Mouse (Mus musculus) mouse trophoblast stem cell (cell line): ENCODE measurements around the gene Nsd1.

Experiments
- in situ Hi-C, 2 experiments: fragments of 300-500 bp; cut with MseI, MboI; formaldehyde crosslinking; loops; 2 replicates in 1 of 2; 3 replicates in 1 of 2; pipeline ENCODE4 v1.15.1; 2025

The Nsd1 gene

DNA sequence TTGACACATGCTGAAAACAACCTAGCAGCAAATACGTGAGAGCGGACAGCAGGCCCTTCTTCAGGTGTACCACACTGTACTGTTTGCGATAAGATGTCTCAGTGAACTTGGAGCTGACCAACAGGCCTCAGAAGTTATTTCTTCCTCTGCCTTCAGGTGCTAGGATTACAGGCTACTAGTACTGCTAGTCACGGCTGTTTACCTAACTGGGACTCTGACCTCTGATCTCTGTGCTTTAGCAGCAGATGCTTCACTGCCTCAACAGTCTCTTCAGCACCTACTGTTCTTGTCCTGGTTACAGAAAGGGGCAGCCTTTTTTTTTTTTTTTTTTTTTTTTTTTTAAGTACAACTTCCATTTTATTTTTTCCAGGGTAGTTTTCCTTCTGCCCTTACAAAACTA, 43.2 kb downstream of the Nsd1 start:
- in situ Hi-C loops: no loop called here

DNA sequence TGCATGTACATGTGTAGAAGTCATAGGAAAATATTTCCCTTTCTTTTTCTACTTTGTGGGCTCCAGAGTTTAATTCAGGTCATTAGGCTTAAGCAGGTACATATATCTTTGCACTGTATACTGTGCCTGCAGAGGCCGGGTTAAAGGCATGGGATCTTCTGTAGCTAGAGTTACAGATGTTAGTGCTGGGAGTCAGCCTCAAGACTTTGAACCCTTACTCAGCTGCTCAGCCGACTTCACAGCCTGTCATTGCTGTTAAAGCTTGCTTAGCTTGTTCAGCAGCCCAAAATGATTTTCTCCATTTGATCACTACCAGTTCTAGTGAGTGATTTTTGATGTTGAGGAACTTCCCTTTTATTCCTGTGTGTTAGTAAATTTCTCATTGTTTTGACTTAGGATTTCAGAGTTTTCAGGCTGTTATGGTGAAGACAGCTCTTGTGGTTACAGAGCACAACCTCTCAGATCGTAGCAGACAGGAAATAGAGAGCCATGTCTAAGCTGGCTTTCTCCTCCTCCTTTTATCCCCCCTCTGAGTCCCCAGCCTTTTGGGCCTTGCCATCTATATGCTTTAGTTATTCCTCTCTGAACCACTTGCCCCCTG, 45.6 kb downstream of the Nsd1 start:
- in situ Hi-C loops: no loop called here

DNA sequence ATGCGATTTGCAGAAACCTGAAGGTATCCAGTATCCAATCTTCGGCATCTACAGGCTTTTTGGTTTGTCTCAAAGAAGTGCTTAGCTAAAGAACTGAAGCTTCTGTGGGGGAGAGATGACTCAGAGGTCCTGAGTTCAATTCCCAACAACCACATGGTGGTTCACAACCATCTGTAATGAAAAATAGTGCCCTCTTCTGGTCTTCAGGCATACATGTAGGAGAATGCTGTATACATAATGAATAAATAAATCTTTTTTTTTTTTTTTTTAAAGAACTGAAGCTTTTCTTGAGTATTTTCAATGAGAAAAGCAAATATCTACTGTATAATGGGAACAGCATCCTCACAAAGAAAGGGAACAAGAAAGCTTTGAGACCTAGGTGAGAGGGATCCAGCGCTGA, 49.1 kb downstream of the Nsd1 start:
- in situ Hi-C loops: no loop called here

DNA sequence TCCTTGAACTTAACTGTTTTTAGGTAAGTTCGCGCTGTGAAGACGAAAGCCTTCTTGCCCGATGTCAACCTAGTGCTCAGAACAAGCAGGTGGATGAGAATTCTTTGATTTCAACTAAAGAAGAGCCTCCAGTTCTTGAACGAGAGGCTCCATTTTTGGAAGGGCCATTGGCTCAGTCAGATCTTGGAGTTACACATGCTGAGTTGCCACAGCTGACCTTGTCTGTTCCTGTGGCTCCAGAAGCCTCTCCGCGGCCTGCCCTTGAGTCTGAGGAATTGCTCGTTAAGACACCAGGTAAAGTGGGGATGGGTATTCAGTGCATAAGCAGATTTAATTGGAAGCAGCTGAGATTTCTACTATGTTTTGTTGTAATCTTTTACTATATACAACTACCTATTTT, 51.9 kb downstream of the Nsd1 start:
- in situ Hi-C loops: no loop called here

DNA sequence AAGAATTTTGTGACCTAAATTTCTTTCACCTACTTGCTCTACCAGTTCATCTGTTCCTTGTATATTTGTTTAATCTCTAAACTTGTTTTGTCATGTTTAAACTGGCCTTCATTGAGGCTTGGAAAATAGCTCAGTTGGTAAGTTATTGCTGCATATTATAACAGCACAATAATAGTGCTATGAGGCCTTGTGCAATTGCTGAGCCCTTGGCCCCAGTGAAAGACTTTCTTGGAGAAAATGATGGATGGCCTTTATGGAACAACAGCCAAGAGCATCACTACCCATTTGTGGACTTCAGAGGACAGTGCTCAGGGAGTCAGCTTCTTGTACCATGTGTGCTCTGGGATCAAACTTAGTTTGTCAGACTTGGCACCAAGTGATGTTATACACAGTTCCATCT, 52.5 kb downstream of the Nsd1 start:
- in situ Hi-C loops: no loop called here

DNA sequence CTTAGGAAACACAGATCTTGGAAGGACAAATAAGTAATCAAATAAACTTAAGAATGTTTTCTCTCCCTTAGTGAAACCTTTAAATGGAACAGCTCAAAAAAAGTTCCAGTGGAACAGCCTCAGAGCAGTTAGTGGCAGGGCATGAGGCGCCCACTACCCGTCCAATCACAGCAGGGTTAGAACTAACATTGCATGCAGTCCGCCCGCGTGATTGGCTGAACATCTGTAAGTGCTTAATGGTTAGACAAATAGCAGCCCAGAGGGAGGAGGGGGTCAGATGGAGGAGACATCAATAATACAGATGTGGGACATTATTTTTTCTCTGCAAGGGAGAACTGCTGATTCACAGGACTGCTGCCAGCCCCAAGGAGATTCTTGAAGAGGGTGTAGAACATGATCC, 67.6 kb downstream of the Nsd1 start:
- in situ Hi-C loops: no loop called here

DNA sequence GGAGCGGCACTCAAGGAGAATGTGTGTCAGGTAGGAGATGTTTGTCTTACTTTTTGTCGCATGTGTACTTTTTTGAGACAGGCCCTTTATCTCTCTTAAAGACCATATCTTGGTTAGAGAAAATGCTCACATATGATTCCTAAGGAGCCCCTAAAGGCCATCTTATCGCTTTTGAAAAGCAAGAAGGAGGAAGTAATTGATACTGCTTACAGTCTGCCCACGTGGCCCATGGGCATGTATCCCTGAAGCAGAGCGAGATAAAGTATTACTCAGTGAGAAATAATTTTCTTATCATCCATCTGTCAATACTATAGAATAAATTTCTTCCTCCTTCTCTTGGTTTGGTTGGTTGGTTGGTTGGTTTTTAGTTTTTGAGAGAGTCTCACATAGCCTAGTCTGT, 68.1 kb downstream of the Nsd1 start:
- in situ Hi-C loops: no loop called here

DNA sequence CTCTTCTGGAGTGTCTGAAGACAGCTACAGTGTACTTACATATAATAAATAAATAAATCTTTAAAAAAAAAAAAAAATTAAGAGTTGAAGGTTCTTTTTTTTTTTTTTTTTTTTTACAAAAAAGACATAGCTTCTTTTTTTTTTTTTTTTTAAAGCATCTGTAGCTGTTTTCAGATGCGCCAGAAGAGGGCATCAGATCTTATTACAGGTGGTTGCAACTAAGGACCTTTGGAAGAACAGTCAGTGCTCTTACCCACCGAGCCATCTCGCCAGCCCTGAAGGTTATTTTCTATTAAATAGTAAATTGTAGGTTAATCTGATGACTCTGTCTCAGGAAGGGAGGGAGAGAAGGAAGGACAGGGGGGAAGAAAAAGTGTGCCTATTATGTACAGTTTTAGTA, 79.3 kb downstream of the Nsd1 start:
- in situ Hi-C loops: no loop called here

DNA sequence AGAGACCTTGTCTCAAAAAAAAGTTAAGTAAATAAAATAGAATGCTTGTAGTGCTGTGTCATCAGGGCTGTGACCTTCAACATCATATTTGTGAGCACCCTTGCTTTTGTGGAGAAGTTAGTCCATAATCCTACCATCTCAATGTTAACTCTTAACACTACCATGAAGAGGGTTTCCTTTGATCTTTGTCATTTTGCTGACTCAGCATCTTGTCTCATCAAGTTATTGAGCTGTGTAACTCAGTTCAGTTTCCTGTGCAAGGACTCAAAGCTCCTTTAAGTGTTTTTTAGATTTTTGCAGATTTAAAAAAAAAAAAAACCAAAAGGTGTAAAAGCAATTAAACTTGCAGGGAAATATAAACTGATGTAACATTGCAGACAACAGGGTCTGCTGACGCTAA, 87.2 kb downstream of the Nsd1 start:
- in situ Hi-C loops: no loop called here

DNA sequence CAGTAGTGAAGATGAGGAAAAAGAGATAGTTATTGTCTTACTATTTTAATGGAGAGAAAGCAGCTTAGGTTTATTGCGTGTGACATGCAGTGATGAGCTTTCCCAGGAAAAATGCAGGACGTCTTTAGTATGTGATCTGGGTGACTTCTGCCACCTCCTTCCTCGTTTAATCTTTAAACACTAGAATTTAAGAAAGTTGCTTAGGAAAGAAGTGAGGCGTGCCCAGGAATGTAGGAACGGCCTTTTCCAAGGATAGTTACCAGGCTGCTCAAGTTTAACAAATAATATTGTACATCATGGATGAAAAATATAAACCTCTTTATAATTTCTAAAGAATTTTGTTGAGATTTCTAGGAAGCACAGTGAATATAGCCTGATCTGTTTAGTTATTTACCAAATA, 91.3 kb downstream of the Nsd1 start:
- in situ Hi-C loops: no loop called here

DNA sequence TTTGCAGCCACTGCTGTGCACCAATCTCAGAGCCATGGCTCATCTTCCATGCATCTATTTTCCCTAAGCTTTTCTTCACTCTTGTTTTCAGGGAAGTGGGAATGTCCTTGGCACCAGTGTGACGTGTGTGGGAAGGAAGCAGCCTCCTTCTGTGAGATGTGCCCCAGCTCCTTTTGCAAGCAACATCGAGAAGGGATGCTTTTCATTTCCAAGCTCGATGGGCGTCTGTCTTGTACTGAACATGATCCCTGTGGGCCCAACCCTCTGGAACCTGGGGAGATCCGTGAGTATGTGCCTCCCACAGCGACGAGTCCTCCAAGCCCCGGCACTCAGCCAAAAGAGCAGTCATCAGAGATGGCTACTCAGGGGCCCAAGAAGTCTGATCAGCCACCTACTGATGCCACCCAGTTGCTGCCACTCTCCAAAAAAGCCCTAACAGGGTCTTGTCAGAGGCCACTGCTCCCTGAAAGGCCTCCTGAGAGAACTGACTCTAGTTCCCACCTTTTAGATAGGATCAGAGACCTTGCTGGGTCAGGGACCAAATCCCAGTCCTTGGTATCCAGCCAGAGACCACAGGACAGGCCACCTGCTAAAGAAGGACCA, 102.5 kb downstream of the Nsd1 start:
- in situ Hi-C loops: no loop called here

DNA sequence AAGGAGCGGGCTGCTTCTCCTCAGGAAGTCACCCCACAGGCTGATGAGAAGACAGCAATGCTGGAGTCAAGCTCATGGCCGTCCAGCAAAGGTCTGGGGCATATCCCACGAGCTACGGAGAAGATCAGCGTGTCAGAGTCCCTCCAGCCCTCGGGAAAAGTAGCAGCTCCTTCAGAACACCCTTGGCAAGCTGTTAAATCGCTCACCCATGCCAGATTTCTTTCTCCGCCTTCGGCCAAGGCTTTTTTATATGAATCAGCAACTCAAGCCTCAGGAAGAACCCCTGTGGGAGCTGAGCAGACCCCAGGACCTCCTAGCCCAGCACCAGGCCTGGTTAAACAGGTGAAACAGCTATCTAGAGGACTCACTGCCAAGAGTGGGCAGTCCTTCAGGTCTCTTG, 103.5 kb downstream of the Nsd1 start:
- in situ Hi-C loops: no loop called here

DNA sequence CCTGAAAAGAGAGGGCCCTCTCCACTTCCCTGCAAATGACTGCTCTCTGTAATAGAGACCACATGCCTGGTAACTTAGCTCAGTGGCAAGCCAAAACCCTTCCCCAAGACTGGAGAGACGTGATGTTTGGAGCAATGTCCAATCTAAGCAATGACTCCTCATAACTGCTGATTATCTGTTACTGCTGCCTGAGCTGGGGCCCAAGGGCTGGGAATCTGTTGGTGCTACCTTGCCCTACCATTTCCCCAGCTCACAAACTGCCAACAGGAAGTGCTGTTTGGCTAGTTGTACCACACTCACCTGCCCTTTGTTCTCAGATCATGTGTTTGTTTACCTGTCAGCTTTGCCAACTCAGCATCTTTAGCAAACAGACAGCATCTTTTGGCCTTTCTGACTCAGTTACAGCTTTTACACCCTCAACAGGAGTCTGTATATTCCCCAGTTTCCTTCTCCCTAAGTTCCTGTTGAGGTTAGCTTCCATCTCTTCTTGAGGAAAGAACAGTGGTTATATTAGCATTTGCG, 105.4 kb downstream of the Nsd1 start:
- in situ Hi-C loops: no loop called here

DNA sequence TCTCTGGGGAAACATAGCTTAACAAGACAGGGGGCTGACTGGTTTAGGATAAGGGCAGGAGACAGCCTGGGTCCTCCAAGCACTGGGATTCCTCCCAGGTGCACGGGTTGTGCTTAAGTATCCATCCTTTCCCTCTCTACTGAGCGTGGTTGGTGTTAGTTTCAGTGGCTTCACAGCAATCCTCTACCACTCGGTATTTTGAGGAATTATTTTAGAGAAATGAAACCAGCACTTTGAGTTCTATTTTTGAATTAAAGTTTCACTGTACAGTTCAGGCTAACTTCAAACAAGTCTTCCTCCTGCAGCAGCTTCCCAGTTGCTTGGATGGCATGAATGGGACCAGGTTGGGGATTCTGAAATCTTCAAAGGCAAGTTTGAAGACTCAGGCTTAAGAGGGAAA, 108.8 kb downstream of the Nsd1 start:
- in situ Hi-C loops: no loop called here

DNA sequence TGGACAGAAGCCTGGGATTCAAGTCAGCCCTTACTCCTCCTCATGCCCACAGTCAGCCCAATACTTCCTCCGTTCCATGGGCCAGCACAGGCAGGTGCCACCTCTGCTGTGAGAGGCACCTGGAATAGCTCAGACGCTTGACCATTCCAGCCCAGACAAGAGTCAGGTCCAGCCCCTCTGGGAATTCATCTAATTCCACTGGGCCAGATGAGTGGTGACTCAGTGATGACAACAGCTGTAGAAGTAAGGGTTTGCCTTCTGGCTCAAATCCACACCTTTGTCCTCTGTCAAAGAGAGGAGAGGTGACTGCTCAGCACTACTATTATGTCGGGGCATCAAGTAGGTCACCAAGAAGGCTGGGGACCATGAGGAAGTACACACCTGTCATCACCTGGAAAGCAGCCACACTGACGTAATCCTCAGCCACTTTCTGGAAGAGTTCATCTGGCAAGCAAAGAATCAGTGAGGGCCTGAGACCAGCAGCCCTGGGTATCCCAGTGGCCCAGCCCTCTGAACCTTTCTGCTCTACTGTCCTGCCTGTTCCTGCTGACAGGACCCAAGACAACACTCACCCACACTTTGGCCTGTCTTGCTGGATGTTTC, 110.5 kb downstream of the Nsd1 start, which contains the start of gene Prelid1:
TSS of gene Prelid1 (plus strand) at position 570 of the 603 bp plus-strand sequence.
- in situ Hi-C loops: no loop called here

DNA sequence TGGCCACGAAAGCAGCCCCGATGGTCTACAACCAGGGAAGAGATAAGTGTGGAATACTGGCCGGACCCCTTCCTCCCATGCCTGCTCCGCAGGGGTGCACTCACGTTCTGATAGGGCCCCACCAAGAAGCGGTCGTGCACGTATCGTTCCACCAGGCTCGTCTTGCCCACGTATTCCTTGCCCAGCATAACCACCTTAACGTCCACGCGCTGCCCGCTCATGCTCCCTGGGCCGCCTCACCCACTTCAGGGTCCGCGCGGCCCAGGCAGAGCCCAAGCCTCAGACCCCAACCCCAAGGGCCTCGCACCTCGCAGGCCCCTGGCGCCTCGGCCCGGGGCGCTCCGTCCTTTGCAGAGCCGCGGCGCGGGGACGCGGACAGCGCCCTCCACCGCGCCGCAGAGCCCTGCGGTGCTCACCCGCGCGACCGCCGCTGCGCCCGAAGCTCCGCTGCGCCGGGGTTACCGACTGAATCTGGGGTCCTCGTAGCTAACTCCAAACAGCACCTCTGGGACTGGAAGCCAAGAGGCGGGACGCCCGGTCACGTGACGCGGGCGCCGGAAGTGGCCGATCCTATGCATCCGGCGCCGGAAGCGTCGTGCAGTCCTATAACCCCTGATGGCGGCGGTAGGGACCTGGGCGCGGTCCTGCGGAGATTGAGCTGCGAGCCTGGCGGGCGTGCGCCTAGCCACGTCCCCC, 112.0 kb downstream of the Nsd1 start, which contains the start of gene Rab24:
TSS of gene Rab24 (minus strand) at position 513 of the 696 bp plus-strand sequence.
- in situ Hi-C loops: no loop called here

DNA sequence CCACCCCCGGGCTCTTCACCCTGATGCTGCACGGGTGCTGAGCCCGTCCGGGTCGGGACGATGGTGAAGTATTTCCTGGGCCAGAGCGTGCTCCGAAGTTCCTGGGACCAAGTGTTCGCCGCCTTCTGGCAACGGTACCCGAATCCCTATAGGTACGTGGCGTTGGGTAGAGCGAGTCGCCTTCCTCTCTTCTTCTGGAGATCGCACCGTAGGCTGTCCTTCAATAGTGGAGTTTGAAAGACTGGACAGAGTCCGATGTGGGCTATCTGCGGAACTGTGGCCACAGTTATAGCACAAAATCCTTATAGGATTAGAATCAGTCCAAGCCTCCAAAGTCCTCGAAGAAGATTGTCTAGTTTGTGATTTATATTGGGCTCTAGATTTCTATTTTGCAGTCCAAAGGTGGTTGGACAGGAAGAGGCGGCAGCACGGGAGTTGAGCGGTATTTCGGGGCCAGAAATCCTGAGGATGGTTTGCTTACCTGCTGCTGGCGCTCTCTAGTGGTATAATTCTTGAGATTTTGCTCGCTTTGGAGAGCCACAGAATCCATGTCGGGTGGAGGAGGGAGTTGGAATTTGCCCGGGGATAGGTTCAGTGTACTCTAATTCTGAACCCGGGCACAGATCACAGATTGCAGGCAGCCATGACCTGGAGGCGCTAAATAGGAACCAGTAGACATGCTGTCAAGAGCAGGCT, 112.7 kb downstream of the Nsd1 start:
- in situ Hi-C loops: no loop called here

DNA sequence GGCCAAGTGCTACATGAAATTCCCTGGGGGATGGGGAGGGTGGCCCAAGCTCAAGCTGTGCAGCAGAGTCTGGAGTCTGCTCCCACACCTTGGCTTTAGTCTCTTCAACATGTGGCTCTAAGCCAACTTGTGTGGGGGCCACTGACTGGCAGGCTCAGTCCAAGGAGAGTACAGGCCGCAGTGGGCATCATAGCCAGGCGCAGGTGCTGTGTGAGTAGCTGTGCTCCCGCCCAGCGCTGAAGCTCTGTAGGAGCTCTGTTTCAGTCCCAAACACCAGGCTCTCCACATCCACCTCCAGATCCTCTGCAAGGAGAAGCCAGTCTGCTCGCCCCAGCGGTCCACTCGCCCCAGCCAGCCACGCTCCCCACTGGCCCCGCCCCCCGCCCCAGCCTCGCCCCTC, 116.0 kb downstream of the Nsd1 start:
- in situ Hi-C loops: no loop called here

DNA sequence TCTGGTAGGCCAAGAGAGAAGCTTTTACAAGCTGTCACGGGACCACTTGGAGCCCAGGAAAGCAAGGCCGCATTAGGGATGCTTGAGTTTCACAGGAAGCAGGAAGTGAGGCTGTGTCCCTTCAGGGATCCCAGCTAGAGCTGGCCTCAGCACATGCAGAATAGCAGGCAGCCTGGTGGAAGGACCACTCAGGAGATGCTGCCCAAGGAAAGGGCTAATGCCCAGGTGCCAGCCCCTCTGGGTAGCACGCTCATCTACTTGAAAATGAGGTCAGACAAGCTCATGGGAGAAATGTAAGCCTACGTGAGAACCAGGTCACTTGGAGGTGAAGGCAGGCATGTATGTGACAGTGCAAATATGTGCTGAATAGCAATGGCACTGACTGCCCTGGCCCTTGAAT, 117.6 kb downstream of the Nsd1 start:
- in situ Hi-C loops: no loop called here

DNA sequence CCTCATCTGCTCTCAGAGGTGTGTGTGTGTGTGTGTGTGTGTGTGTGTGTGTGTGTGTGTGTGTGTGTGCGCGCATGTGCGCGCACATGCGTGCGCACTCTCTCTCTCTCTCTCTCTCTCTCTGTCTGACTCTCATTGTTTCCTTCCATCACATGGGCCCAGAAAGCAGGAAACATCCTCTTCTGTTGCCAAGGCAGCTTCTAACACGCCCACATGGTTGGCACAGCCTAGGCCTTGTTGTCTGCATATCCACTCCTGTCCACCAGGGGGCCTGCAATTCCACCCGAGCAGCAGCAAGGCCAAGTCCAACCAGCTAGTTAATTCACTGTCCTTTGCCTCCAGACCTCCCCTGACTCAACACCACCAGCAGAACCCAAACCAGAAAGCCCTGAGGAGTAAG, 118.1 kb downstream of the Nsd1 start:
- in situ Hi-C loops: no loop called here

DNA sequence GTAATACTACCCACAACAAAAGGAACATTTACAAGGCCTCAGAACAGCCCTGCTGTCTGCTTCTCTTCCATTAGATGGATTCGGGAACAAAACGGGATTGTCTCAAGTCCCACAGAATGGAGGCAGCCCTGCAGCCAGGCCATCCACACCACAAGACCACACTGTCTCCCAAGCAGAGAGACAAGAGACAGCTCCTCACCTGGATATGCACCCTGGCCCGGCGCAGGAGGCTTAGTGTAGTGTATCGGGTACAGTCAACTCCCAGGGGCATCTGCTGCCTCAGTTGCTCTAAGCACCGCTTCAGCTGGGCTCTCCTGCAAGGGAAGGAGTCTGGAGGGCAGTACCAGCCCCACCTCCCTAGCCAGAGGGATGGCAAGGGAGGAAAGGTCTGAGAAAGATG, 118.6 kb downstream of the Nsd1 start:
- in situ Hi-C loops: no loop called here

DNA sequence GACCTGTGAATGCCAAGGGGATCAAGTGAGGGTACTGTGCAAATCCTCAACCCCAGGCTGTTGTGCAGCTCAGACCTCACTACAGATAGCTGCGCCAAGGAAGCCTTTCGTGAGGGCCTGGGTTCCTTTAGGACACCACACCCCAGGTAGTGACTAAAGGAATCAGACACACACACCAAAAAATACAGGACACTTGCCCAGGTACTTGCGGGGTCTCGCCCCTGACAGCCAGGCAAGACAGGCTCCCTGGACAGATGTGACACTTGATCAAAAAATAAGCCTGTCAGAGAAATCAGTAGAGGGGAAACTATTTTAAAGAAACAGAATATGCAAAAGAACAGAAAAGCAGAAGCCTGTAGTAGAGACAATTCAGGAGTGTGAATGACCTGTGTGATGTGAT, 119.1 kb downstream of the Nsd1 start:
- in situ Hi-C loops: no loop called here
